In the genomic region with DNA sequence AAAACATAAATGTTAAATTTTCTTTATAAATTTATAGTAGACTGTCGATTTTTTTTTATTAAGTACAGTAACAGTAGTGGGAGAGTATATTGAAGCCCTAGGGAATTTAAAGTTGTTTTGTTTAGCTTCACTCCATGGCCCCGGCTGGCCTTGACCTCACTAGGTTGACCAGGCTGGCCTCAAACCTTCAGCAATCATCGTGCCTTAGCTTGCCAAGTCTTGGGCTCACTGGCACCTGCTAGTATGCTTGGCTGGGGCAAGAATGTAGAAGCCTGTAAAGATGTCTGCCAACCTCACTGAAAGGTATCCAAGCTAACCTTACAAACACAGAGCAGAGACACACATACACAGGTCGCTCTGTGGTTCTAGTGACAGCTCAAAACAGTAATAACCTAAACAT, we compare ENCODE assay signal across 20 mouse cellular contexts. TPM values are rescaled to one million over a fixed set of nuclear protein-coding genes. Genes with fewer than 3 reads are reported as not detected.
DNase-seq lines count a peak whose midpoint lies in the region; ATAC-seq lines count a peak whose summit lies in the region.
"Had no signal": no experiment of that assay in that cellular context is flagged by ENCODE, and none has a peak within 500 bp of the region (broad histone marks: within the 10 kb centered on the region; RNA-seq: fewer than 3 reads in every experiment).

No protein-coding gene starts in this region.

- 0 out of 2 replicates have a peak, but pooled peaks cover 2% of the 10 kb centered on the region for H3K36me3 ChIP-seq in kidney, embryonic 14.5 days (ENCODE audit: control insufficient read depth, insufficient read depth, low read length)
- H3K36me3 ChIP-seq: forebrain, embryonic 15.5 days had no signal

- H3K4me3 ChIP-seq in kidney, embryonic 14.5 days (ENCODE audit: low read length): no peak overlapping the region
- H3K4me3 ChIP-seq: embryonic facial prominence, embryonic 12.5 days; forebrain, embryonic 15.5 days; heart, embryonic 13.5 days; limb, embryonic 12.5 days; liver, embryonic 15.5 days had no signal

- DNase-seq in cerebellum, postnatal 10 days: peak; percentile 53 to 75
- DNase-seq in cerebellum, adult 11 months: no peak
- peak; percentile 13 for DNase-seq in kidney, adult 18-20 months
- DNase-seq in adrenal gland, adult 8-10 months: peak; percentile 45
- peak; percentile 39 to 55 for DNase-seq in cerebellum, postnatal 25 days
- DNase-seq in frontal cortex, postnatal 25 days (ENCODE audit: low spot score in 2 of 2): no peak
- DNase-seq: B cell, adult 2 months; heart, postnatal 36 days; lung, postnatal 14 days had no signal

- no peaks in the 10 kb centered on the region for H3K4me1 ChIP-seq in kidney, embryonic 14.5 days (ENCODE audit: control insufficient read depth, insufficient read depth, low read length)

- no peak overlapping the region for H3K4me2 ChIP-seq in kidney, embryonic 14.5 days (replicated peaks; ENCODE audit: low read depth, low read length)
- H3K4me2 ChIP-seq: embryonic facial prominence, embryonic 12.5 days; forebrain, embryonic 15.5 days; heart, embryonic 13.5 days; limb, embryonic 12.5 days; liver, embryonic 15.5 days had no signal

- H3K27me3 ChIP-seq in kidney, embryonic 14.5 days (ENCODE audit: control insufficient read depth, insufficient read depth, low read length): no peaks in the 10 kb centered on the region
- H3K27me3 ChIP-seq: embryonic facial prominence, embryonic 12.5 days; forebrain, embryonic 15.5 days; heart, embryonic 13.5 days; limb, embryonic 12.5 days; liver, embryonic 15.5 days; megakaryocyte, embryonic 14.5 days had no signal

- H3K27ac ChIP-seq in kidney, embryonic 14.5 days (ENCODE audit: low read depth, low read length): no peak overlapping the region
- H3K27ac ChIP-seq: embryonic facial prominence, embryonic 12.5 days; forebrain, embryonic 15.5 days; heart, embryonic 13.5 days; hindbrain, postnatal 0 days; kidney, postnatal 0 days; limb, embryonic 12.5 days; liver, embryonic 15.5 days had no signal

- WGBS in kidney, embryonic 14.5 days: 74% methylated on average over 4 of the region's 4 CpGs

- no peak for ATAC-seq in kidney, embryonic 14.5 days (ENCODE audit: low FRiP score, low TSS enrichment)
- ATAC-seq: forebrain, embryonic 15.5 days; hindbrain, postnatal 0 days; midbrain, embryonic 16.5 days had no signal

- no peaks in the 10 kb centered on the region for H3K9me3 ChIP-seq in kidney, embryonic 14.5 days (ENCODE audit: control insufficient read depth, low read length)
- H3K9me3 ChIP-seq: embryonic facial prominence, embryonic 12.5 days; forebrain, embryonic 15.5 days; heart, embryonic 13.5 days; limb, embryonic 12.5 days; liver, embryonic 15.5 days; megakaryocyte, embryonic 14.5 days had no signal

- H3K9ac ChIP-seq in kidney, embryonic 14.5 days (ENCODE audit: low read depth, low read length): no peak overlapping the region
- H3K9ac ChIP-seq: embryonic facial prominence, embryonic 12.5 days; forebrain, embryonic 15.5 days; heart, embryonic 13.5 days; limb, embryonic 12.5 days; liver, embryonic 15.5 days had no signal

RNA-seq across cellular contexts. Expression of a gene that starts 33.0 kb away (rescaled TPM):
- polyA plus RNA-seq in kidney, embryonic 14.5 days (2014; fragmentation: Nextera tagmentation; extraction: Ambion mirVana): 0.36 and 0.54 TPM in 2 replicates
- total RNA-seq in adrenal gland, adult 8-10 months (2022): under 1 TPM in 2 of 4 experiments, not detected in 2; 0.28 to 0.32 TPM
- total RNA-seq: gastrocnemius, adult 8-10 months; heart, postnatal 36 days had no signal

RNA-seq across cellular contexts. Expression of a gene that starts 55.6 kb away (rescaled TPM):
- polyA plus RNA-seq in kidney, embryonic 14.5 days (2014; fragmentation: Nextera tagmentation; extraction: Ambion mirVana): 65.1 and 85.3 TPM in 2 replicates
- total RNA-seq in adrenal gland, adult 8-10 months (2022): 100 to 1,000 TPM; 224 to 333 (median 255) TPM

Comparison
In these comparisons a context has a peak if more than half of its experiments do, and no peak if none do; other contexts are left out.
1. DNase-seq: peak in cerebellum, postnatal 10 days (2 of 2), kidney, adult 18-20 months (single experiment), adrenal gland, adult 8-10 months (single experiment) and cerebellum, postnatal 25 days (2 of 2); none in cerebellum, adult 11 months (single experiment) and frontal cortex, postnatal 25 days (0 of 2).